Mouse (Mus musculus): Measurements from ENCODE around the gene Garnl3. TPM values are rescaled to one million over a fixed set of nuclear protein-coding genes. Genes with fewer than 3 reads are reported as not detected.

Gene Garnl3
- 14.1 and 16.6 TPM in 2 replicates for polyA plus RNA-seq (2015; fragmentation: Nextera tagmentation; extraction: Ambion mirVana)

GRCm38 (mm10) chr2:33131500-33132092 lies at the start of gene Garnl3:
Gene Garnl3, minus strand, starts transcription at chr2:33131654.
- H3K4me2 ChIP-seq (ENCODE audit: low read depth, low read length) = peak within 1 kb of the TSS; percentile 100
- peak within 1 kb of the TSS; percentile 82 for H3K4me3 ChIP-seq (replicated peaks; ENCODE audit: low read length)
- H3K9ac ChIP-seq (ENCODE audit: low read length) = peak within 1 kb of the TSS; percentile 63
- WGBS = under 1% methylated on average over 22 of the region's 22 CpGs
- no peaks in the 10 kb centered on the region for H3K36me3 ChIP-seq (ENCODE audit: control insufficient read depth, insufficient read depth, low read length)
- no peaks in the 10 kb centered on the region for H3K9me3 ChIP-seq (replicated peaks; ENCODE audit: control insufficient read depth, low read length)
- no peaks in the 10 kb centered on the region for H3K27me3 ChIP-seq (ENCODE audit: control insufficient read depth, insufficient read depth, low read length)
- peaks cover 7% of the 10 kb centered on the region for H3K4me1 ChIP-seq (ENCODE audit: control insufficient read depth, insufficient read depth, low read length)
- ATAC-seq (ENCODE audit: insufficient read depth, low FRiP score) = peak; percentile 2; the same call in 1 of the 2 replicates
- peak within 1 kb of the TSS; percentile 69 for H3K27ac ChIP-seq (ENCODE audit: low read length)

- H3K9me3 ChIP-seq (replicated peaks; ENCODE audit: control insufficient read depth, low read length) = no peaks in the 10 kb centered on the region
- ATAC-seq (ENCODE audit: insufficient read depth, low FRiP score) = peak; percentile 50; the same call in 1 of the 2 replicates
- no peak overlapping the region for H3K4me2 ChIP-seq (ENCODE audit: low read depth, low read length)
- no peaks in the 10 kb centered on the region for H3K27me3 ChIP-seq (ENCODE audit: control insufficient read depth, insufficient read depth, low read length)
- WGBS = 47% methylated on average over 16 of the region's 16 CpGs
- no peak overlapping the region for H3K9ac ChIP-seq (ENCODE audit: low read length)
- no peaks in the 10 kb centered on the region for H3K36me3 ChIP-seq (ENCODE audit: control insufficient read depth, insufficient read depth, low read length)
- no peak overlapping the region for H3K4me3 ChIP-seq (replicated peaks; ENCODE audit: low read length)
- H3K27ac ChIP-seq (ENCODE audit: low read length) = peak overlapping the region; percentile 69
- H3K4me1 ChIP-seq (ENCODE audit: control insufficient read depth, insufficient read depth, low read length) = peaks cover 24% of the 10 kb centered on the region
These were observed 48.6 kb upstream of the Garnl3 start for GRCm38 (mm10) chr2:33179930-33180630.

GRCm38 (mm10) chr2:33179171-33179929 lies 47.9 kb upstream of the Garnl3 start:
- Histone ChIP-seq H3K4me1 (ENCODE audit: control insufficient read depth, insufficient read depth, low read length) (peaks cover 24% of the 10 kb centered on the region), H3K9ac (ENCODE audit: low read length) (0 out of 2 replicates have a peak overlapping the region, but pooled peaks have one; percentile 25), H3K4me2 (ENCODE audit: low read depth, low read length) (no peak overlapping the region), H3K27me3 (ENCODE audit: control insufficient read depth, insufficient read depth, low read length) (no peaks in the 10 kb centered on the region), H3K9me3 (replicated peaks; ENCODE audit: control insufficient read depth, low read length) (no peaks in the 10 kb centered on the region), H3K36me3 (ENCODE audit: control insufficient read depth, insufficient read depth, low read length) (no peaks in the 10 kb centered on the region), H3K4me3 (replicated peaks; ENCODE audit: low read length) (no peak overlapping the region), H3K27ac (ENCODE audit: low read length) (peak overlapping the region; percentile 69)
- WGBS = 74% methylated on average over 14 of the region's 14 CpGs
- no peak for ATAC-seq (ENCODE audit: insufficient read depth, low FRiP score)

- H3K27ac ChIP-seq (ENCODE audit: low read length) = peak overlapping the region; percentile 69
- WGBS = 52% methylated on average over 11 of the region's 11 CpGs
- no peaks in the 10 kb centered on the region for H3K36me3 ChIP-seq (ENCODE audit: control insufficient read depth, insufficient read depth, low read length)
- H3K9ac ChIP-seq (ENCODE audit: low read length) = no peak overlapping the region
- no peaks in the 10 kb centered on the region for H3K27me3 ChIP-seq (ENCODE audit: control insufficient read depth, insufficient read depth, low read length)
- H3K4me2 ChIP-seq (ENCODE audit: low read depth, low read length) = peak overlapping the region; percentile 13; the same call in 1 of the 2 replicates
- no peaks in the 10 kb centered on the region for H3K9me3 ChIP-seq (replicated peaks; ENCODE audit: control insufficient read depth, low read length)
- peak; percentile 59 for ATAC-seq (ENCODE audit: insufficient read depth, low FRiP score)
- H3K4me3 ChIP-seq (replicated peaks; ENCODE audit: low read length) = no peak overlapping the region
- peaks cover 24% of the 10 kb centered on the region for H3K4me1 ChIP-seq (ENCODE audit: control insufficient read depth, insufficient read depth, low read length)
These were observed 46.9 kb upstream of the Garnl3 start for GRCm38 (mm10) chr2:33178243-33178932.

GRCm38 (mm10) chr2:33177443-33178242 lies 46.2 kb upstream of the Garnl3 start:
- 43% methylated on average over 12 of the region's 12 CpGs for WGBS
- no peak overlapping the region for H3K4me3 ChIP-seq (replicated peaks; ENCODE audit: low read length)
- ATAC-seq (ENCODE audit: insufficient read depth, low FRiP score) = peak; percentile 60; the same call in 1 of the 2 replicates
- H3K4me2 ChIP-seq (ENCODE audit: low read depth, low read length) = 0 out of 2 replicates have a peak overlapping the region, but pooled peaks have one; percentile 13
- H3K36me3 ChIP-seq (ENCODE audit: control insufficient read depth, insufficient read depth, low read length) = no peaks in the 10 kb centered on the region
- no peaks in the 10 kb centered on the region for H3K9me3 ChIP-seq (replicated peaks; ENCODE audit: control insufficient read depth, low read length)
- peak overlapping the region; percentile 38 for H3K9ac ChIP-seq (ENCODE audit: low read length)
- peak overlapping the region; percentile 69 for H3K27ac ChIP-seq (ENCODE audit: low read length)
- peaks cover 24% of the 10 kb centered on the region for H3K4me1 ChIP-seq (ENCODE audit: control insufficient read depth, insufficient read depth, low read length)
- no peaks in the 10 kb centered on the region for H3K27me3 ChIP-seq (ENCODE audit: control insufficient read depth, insufficient read depth, low read length)

GRCm38 (mm10) chr2:33176921-33177320 lies 45.5 kb upstream of the Garnl3 start:
- H3K4me1 ChIP-seq (ENCODE audit: control insufficient read depth, insufficient read depth, low read length) = peaks cover 24% of the 10 kb centered on the region
- H3K36me3 ChIP-seq (ENCODE audit: control insufficient read depth, insufficient read depth, low read length) = no peaks in the 10 kb centered on the region
- H3K4me3 ChIP-seq (replicated peaks; ENCODE audit: low read length) = no peak overlapping the region
- H3K4me2 ChIP-seq (ENCODE audit: low read depth, low read length) = no peak overlapping the region
- H3K9me3 ChIP-seq (replicated peaks; ENCODE audit: control insufficient read depth, low read length) = no peaks in the 10 kb centered on the region
- H3K27ac ChIP-seq (ENCODE audit: low read length) = peak overlapping the region; percentile 68
- H3K9ac ChIP-seq (ENCODE audit: low read length) = peak overlapping the region; percentile 23; the same call in 1 of the 2 replicates
- WGBS = 76% methylated on average over 2 of the region's 2 CpGs
- H3K27me3 ChIP-seq (ENCODE audit: control insufficient read depth, insufficient read depth, low read length) = no peaks in the 10 kb centered on the region
- no peak for ATAC-seq (ENCODE audit: insufficient read depth, low FRiP score)

- no peak for ATAC-seq (ENCODE audit: insufficient read depth, low FRiP score)
- no peak overlapping the region for H3K4me3 ChIP-seq (replicated peaks; ENCODE audit: low read length)
- no peaks in the 10 kb centered on the region for H3K36me3 ChIP-seq (ENCODE audit: control insufficient read depth, insufficient read depth, low read length)
- no peak overlapping the region for H3K27ac ChIP-seq (ENCODE audit: low read length)
- no peaks in the 10 kb centered on the region for H3K9me3 ChIP-seq (replicated peaks; ENCODE audit: control insufficient read depth, low read length)
- no peak overlapping the region for H3K4me2 ChIP-seq (ENCODE audit: low read depth, low read length)
- H3K9ac ChIP-seq (ENCODE audit: low read length) = no peak overlapping the region
- WGBS = 68% methylated on average over 7 of the region's 7 CpGs
- H3K4me1 ChIP-seq (ENCODE audit: control insufficient read depth, insufficient read depth, low read length) = peaks cover 24% of the 10 kb centered on the region
- no peaks in the 10 kb centered on the region for H3K27me3 ChIP-seq (ENCODE audit: control insufficient read depth, insufficient read depth, low read length)
These were observed 45.1 kb upstream of the Garnl3 start for GRCm38 (mm10) chr2:33176516-33176915.

- Histone ChIP-seq H3K9ac (ENCODE audit: low read length) (no peak overlapping the region), H3K4me2 (ENCODE audit: low read depth, low read length) (no peak overlapping the region), H3K4me1 (ENCODE audit: control insufficient read depth, insufficient read depth, low read length) (peaks cover 17% of the 10 kb centered on the region), H3K27ac (ENCODE audit: low read length) (no peak overlapping the region), H3K9me3 (replicated peaks; ENCODE audit: control insufficient read depth, low read length) (no peaks in the 10 kb centered on the region), H3K4me3 (replicated peaks; ENCODE audit: low read length) (no peak overlapping the region), H3K36me3 (ENCODE audit: control insufficient read depth, insufficient read depth, low read length) (no peaks in the 10 kb centered on the region), H3K27me3 (ENCODE audit: control insufficient read depth, insufficient read depth, low read length) (no peaks in the 10 kb centered on the region)
- ATAC-seq (ENCODE audit: insufficient read depth, low FRiP score) = no peak
- WGBS = 85% methylated on average over 7 of the region's 7 CpGs
These were observed 42.2 kb upstream of the Garnl3 start for GRCm38 (mm10) chr2:33173686-33174085.
